Mouse (Mus musculus) CH12.LX (cell line): Measurements from ENCODE around the gene Trim71. TPM values are rescaled to one million over a fixed set of nuclear protein-coding genes. Genes with fewer than 3 reads are reported as not detected.

Experiments used
- DNase-seq: peaks from one replicate; pipeline ENCODE4 v3.0.0-alpha.2; 2013; ENCODE audit errors: extremely low read depth
- H3K27ac ChIP-seq: 2 replicates; pipeline ENCODE4 v1.5.1; 2012; ENCODE audit warnings: low read depth, mild to moderate bottlenecking, control low read depth, moderate library complexity; ENCODE audit not compliant: insufficient read depth
- H3K27me3 ChIP-seq: replicated peaks from 2 replicates; pipeline ENCODE3; 2012; ENCODE audit warnings: inconsistent platforms
- H3K36me3 ChIP-seq, 2 experiments: replicated peaks in 1 of 2; 2 replicates each; pipeline versions ENCODE3 to v1.6.1; 2012; ENCODE audit warnings: inconsistent platforms in 1 of 2, low read length in 1 of 2, mild to moderate bottlenecking in 1 of 2, mixed read lengths in 1 of 2, moderate library complexity in 1 of 2; ENCODE audit not compliant: control insufficient read depth in 1 of 2, insufficient read depth in 1 of 2
- H3K4me1 ChIP-seq, 2 experiments: 2 replicates each; pipeline ENCODE4 v1.6.1; 2012; ENCODE audit warnings: inconsistent platforms in 1 of 2, moderate library complexity in 1 of 2; ENCODE audit not compliant: insufficient read depth in 2 of 2, control insufficient read depth in 1 of 2
- H3K4me2 ChIP-seq: 2 replicates; pipeline ENCODE4 v1.6.1; 2012; ENCODE audit warnings: low read depth, mild to moderate bottlenecking, control low read depth; ENCODE audit not compliant: poor library complexity, insufficient read depth, severe bottlenecking
- H3K4me3 ChIP-seq, 3 experiments: fragments of 150-350 bp in 1 of 3; sonication (generic) in 1 of 3; replicated peaks in 1 of 3; 2 replicates each; pipeline versions ENCODE3 to v1.5.1; 2011 to 2012; ENCODE audit warnings: low read depth in 2 of 3, low read length in 2 of 3, mild to moderate bottlenecking in 2 of 3, moderate library complexity in 2 of 3, control low read depth in 1 of 3, improper control_type of control experiment in 1 of 3, inconsistent platforms in 1 of 3, mixed read lengths in 1 of 3; ENCODE audit not compliant: poor library complexity in 1 of 3
- H3K79me2 ChIP-seq: replicated peaks from 2 replicates; pipeline ENCODE4 v1.6.1; 2012; ENCODE audit warnings: mild to moderate bottlenecking, moderate library complexity; ENCODE audit not compliant: control insufficient read depth, poor library complexity, insufficient read depth, severe bottlenecking; ENCODE audit errors: extremely low read depth
- H3K9ac ChIP-seq: 2 replicates; pipeline ENCODE4 v1.6.1; 2012; ENCODE audit warnings: low read depth, mild to moderate bottlenecking, control low read depth, moderate library complexity; ENCODE audit not compliant: insufficient read depth
- H3K9me3 ChIP-seq: replicated peaks from 2 replicates; pipeline ENCODE3; 2012; ENCODE audit warnings: low read length, inconsistent platforms, mixed read lengths
- CHD1 ChIP-seq: IDR thresholded peaks from 2 replicates; pipeline ENCODE4 v1.6.1; 2012; ENCODE audit warnings: low read depth, low read length, improper control_type of control experiment, inconsistent platforms
- CHD2 ChIP-seq: IDR thresholded peaks from 2 replicates; pipeline ENCODE4 v1.6.1; 2011; ENCODE audit warnings: low read length, improper control_type of control experiment
- ELF1 ChIP-seq: IDR thresholded peaks from 2 replicates; pipeline ENCODE4 v1.6.1; 2014; ENCODE audit warnings: low read depth, mild to moderate bottlenecking, inconsistent platforms, low read length, improper control_type of control experiment
- IRF4 ChIP-seq: IDR thresholded peaks from 2 replicates; pipeline ENCODE4 v1.6.1; 2014; ENCODE audit warnings: low read depth, mild to moderate bottlenecking, inconsistent platforms, low read length, improper control_type of control experiment
- JUN ChIP-seq: IDR thresholded peaks from 2 replicates; pipeline ENCODE4 v1.6.1; 2011; ENCODE audit warnings: low read depth, mild to moderate bottlenecking, low read length, improper control_type of control experiment, moderate library complexity; ENCODE audit not compliant: insufficient read depth
- MAZ ChIP-seq: IDR thresholded peaks from 2 replicates; pipeline ENCODE4 v1.6.1; 2012; ENCODE audit warnings: low read depth, mild to moderate bottlenecking, inconsistent platforms, low read length, improper control_type of control experiment, moderate library complexity
- NRF1 ChIP-seq: IDR thresholded peaks from 2 replicates; pipeline ENCODE4 v1.6.1; 2014; ENCODE audit warnings: low read depth, mild to moderate bottlenecking, inconsistent platforms, low read length, improper control_type of control experiment, moderate library complexity
- SIN3A ChIP-seq: IDR thresholded peaks from 2 replicates; pipeline ENCODE4 v1.6.1; 2012; ENCODE audit warnings: low read length, improper control_type of control experiment, inconsistent platforms
- TBP ChIP-seq: conservative IDR thresholded peaks from 2 replicates; pipeline ENCODE4 v1.6.1; 2011; ENCODE audit warnings: low read depth, low read length, improper control_type of control experiment
- dilution Hi-C: fragments of 300-500 bp; cut with MboI; formaldehyde crosslinking; loops from 2 replicates; pipeline ENCODE4 v1.14.3; 2020; ENCODE audit warnings: low sequenced_read_pairs; ENCODE audit not compliant: extremely low pct_unique_long_range_greater_than_20kb, extremely low pct_ligation_motif_present
- in situ Hi-C: fragments of 300-500 bp; cut with MboI; formaldehyde crosslinking; loops from 3 replicates; pipeline ENCODE4 v1.14.3; 2019; ENCODE audit warnings: low sequenced_read_pairs, low pct_ligation_motif_present, low pct_unique_long_range_greater_than_20kb, mixed read lengths
- polyA plus RNA-seq: library from polyadenylated mRNA; unstranded; fragments of >175 nt; gene quantifications from 2 replicates; pipeline ENCODE4 v1.2.1, GENCODE M21; 2012; ENCODE audit warnings: low read depth; ENCODE audit not compliant: insufficient read length
- total RNA-seq, 2 experiments: library from RNA; depleted of rRNA; stranded (reverse); fragments of 300-350 nt in 1 of 2; fragments of >200 nt in 1 of 2; gene quantifications; 2 replicates each; pipeline ENCODE4 v1.2.3; 2012 to 2014

Gene Trim71
- total and polyA plus RNA-seq, 3 experiments, result under 0.01 TPM; not detected in 2

DNA sequence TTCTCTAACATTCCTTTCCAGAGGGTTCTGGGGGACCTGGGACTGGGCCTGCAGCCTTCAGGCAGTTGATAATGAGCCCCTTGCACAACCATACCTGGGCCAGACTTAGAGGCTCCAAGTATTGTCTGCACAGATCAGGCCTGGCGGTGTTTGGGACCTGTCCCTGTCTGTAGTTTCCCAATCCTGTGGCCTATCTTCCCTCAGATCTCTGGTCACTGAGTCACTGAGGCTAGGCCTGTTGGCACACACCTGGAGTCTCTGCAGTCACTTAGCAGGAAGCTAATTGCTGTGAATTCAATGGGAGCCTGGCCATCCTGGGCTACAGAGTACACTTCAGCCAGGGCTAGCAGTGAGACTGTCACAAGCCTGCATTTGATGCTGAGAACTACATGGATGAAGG, 11.8 kb upstream of the Trim71 start:
- Histone ChIP-seq H3K4me3 (no peak overlapping the region), H3K4me1 (peaks cover 3 to 6% of the 10 kb centered on the region in 2 experiments; a peak in 3 of 4 replicates), H3K27me3 (no peaks in the 10 kb centered on the region), H3K9ac (no peak overlapping the region), H3K79me2 (no peaks in the 10 kb centered on the region), H3K27ac (no peak overlapping the region), H3K4me2 (no peak overlapping the region), H3K9me3 (no peaks in the 10 kb centered on the region), H3K36me3 (no peaks in the 10 kb centered on the region)
- dilution Hi-C loops (no loop called here), in situ Hi-C loops (no loop called here)
- TF ChIP-seq TBP, result no peak
- no peak for TF ChIP-seq IRF4
- no peak for TF ChIP-seq CHD1
- TF ChIP-seq NRF1, result no peak
- no peak for TF ChIP-seq SIN3A
- no peak for DNase-seq

DNA sequence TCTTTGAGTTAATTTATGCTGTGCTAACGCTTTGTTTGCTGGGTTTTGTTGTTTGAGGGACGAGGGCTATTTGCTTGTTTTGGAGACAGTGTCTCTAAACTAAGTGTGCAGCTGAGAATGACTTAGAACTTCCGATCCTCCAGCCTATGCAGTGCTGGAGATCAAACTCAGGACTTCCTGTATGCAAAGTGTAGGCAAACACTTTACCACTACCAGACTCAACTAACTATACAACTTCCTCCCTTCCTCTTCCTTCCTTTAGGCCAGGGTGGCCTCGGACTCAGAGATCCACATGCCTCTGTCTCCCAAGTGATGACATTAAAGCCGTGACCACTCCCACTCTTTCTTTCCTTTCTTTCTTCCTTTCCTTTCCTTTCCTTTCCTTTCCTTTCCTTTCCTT, 9.4 kb upstream of the Trim71 start:
- TF ChIP-seq JUN, result no peak
- peak; percentile 47; the same call in 1 of the 2 replicates for TF ChIP-seq ELF1

DNA sequence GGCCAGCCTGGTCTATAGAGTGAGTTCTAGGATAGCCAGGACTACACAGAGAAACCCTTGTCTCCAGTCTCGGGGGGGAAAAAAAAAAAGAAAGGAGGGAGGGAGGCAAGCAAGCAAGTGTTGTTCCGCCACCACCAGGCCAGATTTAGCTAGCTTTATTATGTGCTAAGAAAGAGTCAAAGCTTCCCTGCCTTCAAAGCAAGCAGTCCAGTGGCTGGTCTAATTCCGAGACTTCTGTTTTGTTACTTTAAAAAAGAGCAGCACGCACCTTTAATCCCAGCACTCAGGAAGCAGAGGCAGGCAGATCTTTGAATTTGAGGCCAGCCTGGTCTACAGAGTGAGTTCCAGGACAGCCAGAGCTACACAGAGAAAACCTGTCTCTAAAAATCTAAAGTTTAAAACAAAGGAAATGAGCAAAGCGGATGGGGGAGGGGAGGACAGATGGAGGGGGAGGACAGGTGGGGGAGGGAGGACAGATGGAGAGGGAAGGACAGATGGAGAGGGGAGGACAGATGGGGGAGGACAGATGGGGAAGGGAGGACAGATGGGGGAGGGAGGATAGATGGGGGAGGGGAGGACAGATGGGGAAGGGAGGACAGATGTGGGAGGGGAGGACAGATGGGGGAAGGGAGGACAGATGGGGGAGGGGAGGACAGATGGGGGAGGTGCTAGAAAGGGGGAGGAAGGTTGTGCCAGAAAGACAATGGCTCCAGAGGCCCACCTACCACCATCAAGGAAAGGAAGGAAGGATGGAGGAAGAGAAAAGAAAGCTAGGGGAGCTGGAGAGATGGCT, 4.7 kb upstream of the Trim71 start:
- Histone ChIP-seq H3K79me2 (no peaks in the 10 kb centered on the region), H3K27ac (no peak overlapping the region), H3K9me3 (peaks cover 3% of the 10 kb centered on the region), H3K4me1 (peaks cover 3 to 6% of the 10 kb centered on the region in 2 experiments; a peak in 2 of 4 replicates), H3K36me3 (no peaks in the 10 kb centered on the region), H3K4me2 (no peak overlapping the region), H3K9ac (no peak overlapping the region), H3K27me3 (no peaks in the 10 kb centered on the region), H3K4me3 (no peak overlapping the region)
- dilution Hi-C loops, result no loop called here
- in situ Hi-C loops, result no loop called here
- 0 out of 2 replicates have a peak, but pooled peaks have one; percentile 13 for TF ChIP-seq CHD2
- TF ChIP-seq MAZ, result no peak
- DNase-seq, result no peak

More for the DNA sequence above, 9.4 kb upstream of the Trim71 start:
- dilution Hi-C loops (no loop called here), in situ Hi-C loops (no loop called here)
- Histone ChIP-seq H3K79me2 (no peaks in the 10 kb centered on the region), H3K9me3 (no peaks in the 10 kb centered on the region), H3K4me1 (peaks cover 3 to 6% of the 10 kb centered on the region in 2 experiments; a peak in 2 of 4 replicates), H3K9ac (no peak overlapping the region), H3K27me3 (no peaks in the 10 kb centered on the region), H3K4me3 (no peak overlapping the region), H3K36me3 (no peaks in the 10 kb centered on the region), H3K4me2 (no peak overlapping the region), H3K27ac (no peak overlapping the region)
- peak; percentile 28 for DNase-seq
